Mouse (Mus musculus) liver, embryonic 11.5 days (tissue): ENCODE results near the gene H2afv. TPM values are rescaled to one million over a fixed set of nuclear protein-coding genes. Genes with fewer than 3 reads are reported as not detected.

Experiments
- microRNA-seq: library from miRNA; unstranded; fragments of <30 nt; microRNA quantifications from one replicate; pipeline ENCODE4, GENCODE M21; 2017; ENCODE audit warnings: borderline number of aligned reads
- polyA plus RNA-seq: library from polyadenylated mRNA; unstranded; fragments of >200 nt; fragmentation: Nextera tagmentation; extraction: Ambion mirVana; gene quantifications from 2 replicates; pipeline ENCODE4 v1.2.1, GENCODE M21; 2014

Gene H2afv
- polyA plus RNA-seq, 1 experiment from 2014 or later, result 254 TPM

Small RNA genes lying within 50 kb of the gene (microRNA-seq; reads per million reads assigned to microRNA genes)
- not detected for gene Gm22123
- not detected for gene Mir7651

Other genes with a start within 250 kb of the H2afv start
- gene A730071L15Rik, start 244.4 kb downstream of the H2afv start, polyA plus RNA-seq, result 0.11 and 0.27 TPM in 2 replicates
- gene Nudcd3, start 244.0 kb downstream of the H2afv start, polyA plus RNA-seq, result 31.9 and 32.4 TPM in 2 replicates
- 0.06 and 0.23 TPM in 2 replicates for gene Npc1l1, start 214.3 kb downstream of the H2afv start, polyA plus RNA-seq
- gene Ddx56, start 176.7 kb downstream of the H2afv start, polyA plus RNA-seq, result 141 and 151 TPM in 2 replicates
- gene Tmed4, start 169.6 kb downstream of the H2afv start, polyA plus RNA-seq, result 76.2 and 78.8 TPM in 2 replicates
- 124 and 131 TPM in 2 replicates for gene Ogdh, start 152.8 kb downstream of the H2afv start, polyA plus RNA-seq
- gene Zmiz2, start 55.4 kb downstream of the H2afv start, polyA plus RNA-seq, result 11.5 and 12.7 TPM in 2 replicates
- 5,363 and 5,401 TPM in 2 replicates for gene Ppia, start 29.0 kb downstream of the H2afv start, polyA plus RNA-seq
- 13.2 and 13.7 TPM in 2 replicates for gene Purb, start 31.5 kb upstream of the H2afv start, polyA plus RNA-seq
- gene Myo1g, start 76.5 kb upstream of the H2afv start, polyA plus RNA-seq, result 5.6 and 6.0 TPM in 2 replicates
- gene Ccm2, start 102.4 kb upstream of the H2afv start, polyA plus RNA-seq, result 74.5 and 82.1 TPM in 2 replicates
- 2.9 and 3.6 TPM in 2 replicates for gene Nacad, start 161.6 kb upstream of the H2afv start, polyA plus RNA-seq
- gene Tbrg4, start 181.6 kb upstream of the H2afv start, polyA plus RNA-seq, result 94.3 and 103 TPM in 2 replicates
- not detected in 2 replicates for gene Wap, start 194.2 kb upstream of the H2afv start, polyA plus RNA-seq
- 0.34 and 0.53 TPM in 2 replicates for gene Ramp3, start 214.1 kb upstream of the H2afv start, polyA plus RNA-seq